Mouse (Mus musculus): ENCODE measurements at regions not wholly inside any gene's neighbourhood (a gene's known extent, or its start where the extent isn't known, plus 50 kb on each side); places are given as distances from the start of the nearest gene placed in this dataset.

- DNase-seq (ENCODE audit: low spot score), result no peak
These were observed 622.7 kb downstream of the Pdcd6ip start for GRCm38 (mm10) chr9:113085281-113085810.

- DNase-seq (ENCODE audit: low spot score), result no peak
These were observed 633.2 kb downstream of the Pdcd6ip start for GRCm38 (mm10) chr9:113074866-113075265.

GRCm38 (mm10) chr9:113057415-113057814 lies 650.6 kb downstream of the Pdcd6ip start:
- DNase-seq (ENCODE audit: low spot score), result no peak

GRCm38 (mm10) chr9:113044556-113045178 lies 663.4 kb downstream of the Pdcd6ip start:
- DNase-seq (ENCODE audit: low spot score), result no peak

GRCm38 (mm10) chr9:113040885-113041284 lies 667.2 kb downstream of the Pdcd6ip start:
- DNase-seq (ENCODE audit: low spot score), result no peak

GRCm38 (mm10) chr9:113033996-113034395 lies 674.1 kb downstream of the Pdcd6ip start:
- no peak for DNase-seq (ENCODE audit: low spot score)

GRCm38 (mm10) chr9:113029091-113029490 lies 679.0 kb downstream of the Pdcd6ip start:
- no peak for DNase-seq (ENCODE audit: low spot score)

GRCm38 (mm10) chr9:113026904-113027193 lies 681.2 kb downstream of the Pdcd6ip start:
- no peak for DNase-seq (ENCODE audit: low spot score)

GRCm38 (mm10) chr9:113026096-113026903 lies 681.8 kb downstream of the Pdcd6ip start:
- no peak for DNase-seq (ENCODE audit: low spot score)

- no peak for DNase-seq (ENCODE audit: low spot score)
These were observed 686.0 kb downstream of the Pdcd6ip start for GRCm38 (mm10) chr9:113021866-113022645.

GRCm38 (mm10) chr9:113019576-113019975 lies 688.5 kb downstream of the Pdcd6ip start:
- no peak for DNase-seq (ENCODE audit: low spot score)

- DNase-seq (ENCODE audit: low spot score), result no peak
These were observed 700.0 kb downstream of the Pdcd6ip start for GRCm38 (mm10) chr9:113008106-113008505.

- DNase-seq (ENCODE audit: low spot score), result no peak
These were observed 711.9 kb downstream of the Pdcd6ip start for GRCm38 (mm10) chr9:112996204-112996603.

- DNase-seq (ENCODE audit: low spot score), result no peak
These were observed 713.3 kb downstream of the Pdcd6ip start for GRCm38 (mm10) chr9:112994774-112995173.

- DNase-seq (ENCODE audit: low spot score), result no peak
These were observed 714.4 kb downstream of the Pdcd6ip start for GRCm38 (mm10) chr9:112993627-112994026.

GRCm38 (mm10) chr9:112992937-112993336 lies 715.1 kb downstream of the Pdcd6ip start:
- DNase-seq (ENCODE audit: low spot score), result no peak

GRCm38 (mm10) chr9:112983353-112983752 lies 724.7 kb downstream of the Pdcd6ip start:
- no peak for DNase-seq (ENCODE audit: low spot score)

GRCm38 (mm10) chr9:112951567-112951966 lies 715.8 kb upstream of the Arpp21 start:
- DNase-seq (ENCODE audit: low spot score), result no peak

GRCm38 (mm10) chr9:112950056-112950455 lies 714.3 kb upstream of the Arpp21 start:
- DNase-seq (ENCODE audit: low spot score), result no peak

- no peak for DNase-seq (ENCODE audit: low spot score)
These were observed 703.0 kb upstream of the Arpp21 start for GRCm38 (mm10) chr9:112938781-112939180.

GRCm38 (mm10) chr9:112909311-112910101 lies 673.8 kb upstream of the Arpp21 start:
- no peak for DNase-seq (ENCODE audit: low spot score)

- DNase-seq (ENCODE audit: low spot score), result no peak
These were observed 670.2 kb upstream of the Arpp21 start for GRCm38 (mm10) chr9:112905955-112906354.

Data from urinary bladder, postnatal 25 days (tissue).